Mouse (Mus musculus) thymus, postnatal 25 days (tissue): ENCODE results near the gene Hyou1.
"Not testable (repeated sequence)": the region's sequence is repeated elsewhere in the genome, so short reads cannot be mapped to it uniquely, and the experiment has no call there.

Experiments
- DNase-seq: peaks from one replicate; pipeline ENCODE4 v3.0.0; 2022

Hyou1 gene

DNA sequence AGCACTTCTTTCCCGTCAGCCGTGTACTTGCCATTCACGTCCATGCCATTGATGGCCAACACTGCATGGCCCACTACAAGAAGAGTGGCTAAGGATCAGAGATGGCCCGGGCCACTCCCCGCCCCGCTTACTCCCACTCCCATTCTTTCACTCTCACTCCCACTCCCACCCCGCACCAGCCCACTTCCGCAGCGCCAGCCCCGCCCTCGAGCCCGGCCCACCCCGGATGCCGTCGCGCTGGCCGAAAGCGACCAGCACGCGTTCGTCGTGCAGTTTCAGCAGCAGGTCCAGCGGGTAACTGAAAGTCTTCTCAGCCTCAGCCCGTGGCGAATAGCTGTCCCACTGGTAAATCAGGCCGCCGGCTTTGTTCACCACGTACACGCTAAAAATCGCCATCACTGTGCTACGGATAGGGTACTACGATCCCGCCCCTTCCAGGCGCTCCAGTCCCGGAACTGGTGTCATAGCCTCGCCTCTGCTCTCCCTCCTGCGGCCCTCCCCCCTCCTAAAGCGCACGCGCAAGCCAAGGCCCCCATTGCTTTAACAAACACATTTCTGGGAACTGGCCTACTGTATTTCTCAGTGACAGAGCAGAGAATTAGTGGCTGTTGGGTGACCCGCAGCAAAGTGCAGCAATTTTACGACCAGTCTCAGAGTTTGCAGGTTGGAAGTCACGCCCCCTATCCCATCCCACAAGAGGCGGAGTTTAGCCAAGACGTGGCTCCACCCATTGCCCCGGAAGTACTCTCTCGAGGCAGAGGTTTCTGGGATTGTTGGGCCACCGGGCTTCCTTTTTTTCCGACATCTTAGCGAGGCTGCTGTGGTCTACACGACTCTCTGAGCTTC lies 27.8 kb downstream of the Hyou1 start, which contains the start of the genes Rps25 and Trappc4:
Gene Rps25, plus strand, starts transcription at position 234 of the 846 bp plus-strand sequence.
Gene Trappc4, minus strand, starts transcription at position 695 of the 846 bp plus-strand sequence.
- DNase-seq = peak; percentile 94

DNA sequence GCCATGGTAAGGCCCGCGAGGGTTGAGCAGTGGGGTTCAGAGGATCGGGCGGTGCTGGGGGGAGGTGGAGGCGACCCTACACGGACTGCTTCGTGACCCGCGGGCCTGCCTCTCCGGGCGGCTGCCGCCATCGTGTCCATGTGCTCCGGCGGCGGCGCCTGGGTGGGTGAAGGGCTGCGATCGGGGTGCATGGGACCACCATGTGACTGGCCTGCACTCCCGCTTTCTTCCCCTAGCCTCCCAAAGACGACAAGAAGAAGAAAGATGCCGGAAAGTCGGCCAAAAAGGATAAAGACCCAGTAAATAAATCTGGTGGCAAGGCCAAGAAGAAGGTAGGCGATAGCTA lies 28.4 kb downstream of the Hyou1 start:
- no peak for DNase-seq

DNA sequence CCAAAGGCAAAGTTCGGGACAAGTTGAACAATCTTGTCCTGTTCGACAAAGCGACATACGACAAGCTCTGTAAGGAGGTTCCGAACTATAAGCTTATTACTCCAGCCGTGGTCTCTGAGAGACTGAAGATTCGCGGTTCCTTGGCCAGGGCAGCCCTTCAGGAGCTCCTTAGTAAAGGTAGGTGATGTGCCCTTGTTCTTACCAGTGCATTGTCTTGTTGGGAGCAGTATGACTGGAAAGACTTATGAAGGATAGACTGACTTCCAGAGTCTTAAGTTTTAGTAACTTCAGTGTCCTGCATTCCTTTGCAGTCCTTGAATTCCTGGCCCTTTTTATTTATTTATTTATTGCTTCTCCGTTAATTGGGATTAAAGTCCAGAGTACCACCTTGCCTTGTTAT lies 29.4 kb downstream of the Hyou1 start:
- not testable (repeated sequence) for DNase-seq

DNA sequence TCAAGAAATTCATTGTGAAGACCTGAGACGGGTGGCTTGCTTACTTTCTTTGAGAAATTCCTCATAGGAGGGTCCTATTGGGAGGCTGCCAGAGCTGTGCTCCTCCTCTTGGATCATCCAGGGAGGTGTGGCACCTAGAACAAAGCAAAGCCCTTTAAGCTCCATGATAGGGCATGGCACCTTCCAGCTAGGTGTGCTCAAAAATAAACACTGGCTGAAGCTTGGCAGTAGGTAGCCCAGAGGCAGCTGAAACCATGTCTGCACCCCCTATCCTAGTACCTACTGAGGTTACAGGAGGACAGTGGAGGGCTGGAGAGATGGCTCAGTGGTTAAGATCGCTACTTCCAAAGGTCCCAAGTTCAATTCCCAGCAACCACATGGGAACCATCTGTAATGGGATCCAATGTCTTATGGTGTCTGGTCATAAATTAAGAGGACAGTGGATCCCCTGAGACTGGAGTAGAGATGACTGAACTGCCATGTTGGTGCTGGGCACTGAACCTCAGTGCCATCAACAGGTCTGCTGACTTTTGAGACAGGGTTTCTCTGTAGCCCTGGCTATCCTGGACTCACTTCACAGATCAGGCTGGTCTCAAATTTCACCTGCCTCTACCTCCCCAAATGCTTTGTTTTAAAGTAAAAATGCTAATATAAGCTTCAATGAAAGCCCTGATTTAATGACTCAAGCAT lies 31.5 kb downstream of the Hyou1 start:
- DNase-seq = no peak

DNA sequence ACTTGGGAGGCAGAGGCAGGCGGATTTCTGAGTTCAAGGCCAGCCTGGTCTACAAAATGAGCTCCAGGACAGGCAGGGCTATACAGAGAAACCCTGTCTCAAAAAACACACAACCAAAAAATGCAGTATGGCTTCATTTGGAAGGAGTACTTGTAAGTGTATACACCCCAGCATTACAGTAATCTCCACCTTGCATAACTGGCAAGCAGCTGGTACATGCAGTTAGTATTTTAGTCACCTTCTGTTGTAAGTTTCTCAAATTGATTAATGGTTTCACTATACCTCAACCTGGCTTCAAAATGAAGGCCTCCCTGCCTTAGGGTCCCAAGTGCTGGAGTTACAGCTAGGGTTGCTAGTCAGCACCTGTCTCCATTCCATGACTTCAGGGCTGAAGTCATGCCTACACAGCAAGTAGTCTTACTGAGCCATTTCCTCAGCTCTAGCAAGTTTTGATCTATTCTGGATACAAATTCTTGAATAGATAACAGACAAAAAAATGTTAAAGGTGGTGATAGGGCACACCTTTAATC lies 32.4 kb downstream of the Hyou1 start:
- DNase-seq = no peak

DNA sequence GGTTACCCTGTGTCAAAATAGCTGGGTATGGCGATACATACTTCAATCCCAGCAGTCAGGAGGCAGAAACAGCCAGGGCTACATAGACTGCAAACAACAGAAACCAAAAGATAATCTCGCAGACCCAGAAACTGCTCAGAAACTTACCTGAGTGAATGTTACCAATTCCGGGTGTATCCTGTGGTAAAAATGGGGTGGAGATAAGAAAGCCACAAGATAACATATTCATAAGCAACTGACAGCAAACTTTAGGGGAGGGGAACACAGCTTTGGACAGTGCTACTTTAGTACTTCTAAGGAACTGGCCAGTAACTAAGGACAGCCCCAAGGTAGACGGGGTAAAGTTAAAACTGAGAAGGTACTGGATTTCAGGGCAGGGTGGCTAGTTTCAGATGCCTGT lies 33.0 kb downstream of the Hyou1 start:
- DNase-seq = no peak

DNA sequence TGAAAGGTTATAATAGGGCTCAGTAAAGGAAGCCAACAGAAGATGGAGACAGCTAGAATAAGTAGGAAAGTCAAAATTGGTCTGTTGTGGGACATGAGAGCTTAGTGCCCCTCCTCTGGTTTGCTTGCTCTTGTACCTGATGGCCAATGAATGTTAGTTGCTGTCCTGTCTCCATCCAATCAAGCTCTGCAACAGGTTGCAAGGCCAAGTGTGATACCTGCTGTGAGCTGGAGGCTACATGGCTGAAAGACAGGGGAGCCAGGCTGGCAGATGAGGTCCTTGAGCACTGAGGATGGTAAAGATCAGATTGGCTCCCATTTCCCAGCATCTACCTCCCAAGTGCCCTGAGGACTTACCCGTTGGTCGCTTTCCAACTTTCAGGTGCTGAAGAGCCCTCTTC lies 33.5 kb downstream of the Hyou1 start:
- no peak for DNase-seq

DNA sequence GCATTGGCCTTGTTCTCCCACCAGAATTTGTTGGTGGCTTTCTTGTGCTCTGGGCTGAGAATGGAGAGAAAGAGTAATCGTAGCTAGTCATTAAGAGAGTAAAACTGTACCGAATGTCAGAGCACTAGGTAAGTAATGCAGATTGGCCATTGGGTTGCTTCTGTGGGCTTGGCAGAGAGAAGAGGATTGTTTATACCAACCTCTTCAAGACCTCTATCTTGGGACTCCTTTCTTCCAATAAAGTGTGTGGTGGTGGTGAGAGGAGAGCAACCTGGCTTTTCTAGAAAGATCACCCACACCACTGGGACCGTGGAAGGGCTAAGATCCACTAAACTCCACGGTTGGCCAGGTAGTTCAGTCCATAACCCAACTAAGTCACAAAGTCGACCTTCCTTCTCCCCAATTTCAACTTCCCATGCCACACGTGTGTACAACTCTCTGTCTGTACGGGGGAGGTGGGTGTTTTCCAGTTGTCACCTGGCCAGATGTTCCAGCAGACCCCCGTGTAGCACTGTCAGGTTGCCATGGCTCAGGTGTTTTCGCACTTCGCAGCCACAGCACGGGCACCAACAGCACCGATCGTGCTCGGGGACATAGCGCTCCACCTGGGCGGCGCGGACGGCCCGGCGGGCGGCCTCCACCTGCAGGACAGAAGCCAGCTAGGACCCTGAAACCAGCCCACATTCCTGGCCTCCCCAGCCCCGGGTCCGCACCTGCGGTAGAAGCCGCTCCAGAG lies 38.0 kb downstream of the Hyou1 start:
- no peak for DNase-seq

DNA sequence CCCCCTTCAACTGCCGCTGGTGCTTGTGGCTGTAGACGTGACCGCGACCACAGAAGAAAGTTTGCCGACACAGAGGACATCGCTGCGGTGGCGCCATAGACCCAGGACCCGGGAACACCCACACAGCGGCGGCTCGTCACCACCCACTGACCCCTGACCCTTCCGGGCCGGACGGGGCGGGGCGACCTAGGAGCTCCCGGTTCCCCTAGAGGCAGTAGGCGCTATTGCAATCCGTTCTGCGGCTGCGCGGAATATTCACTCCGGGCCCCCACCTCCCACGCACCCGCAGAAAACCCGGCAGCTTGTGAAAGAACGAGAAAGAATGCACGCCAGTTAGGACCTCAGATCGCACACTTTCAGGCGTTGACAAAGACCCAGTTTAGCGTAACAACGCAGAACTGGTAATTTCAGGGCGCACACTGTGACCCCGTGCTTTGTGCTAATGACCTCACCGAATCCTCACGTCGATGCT lies 38.6 kb downstream of the Hyou1 start:
- DNase-seq = peak; percentile 92

DNA sequence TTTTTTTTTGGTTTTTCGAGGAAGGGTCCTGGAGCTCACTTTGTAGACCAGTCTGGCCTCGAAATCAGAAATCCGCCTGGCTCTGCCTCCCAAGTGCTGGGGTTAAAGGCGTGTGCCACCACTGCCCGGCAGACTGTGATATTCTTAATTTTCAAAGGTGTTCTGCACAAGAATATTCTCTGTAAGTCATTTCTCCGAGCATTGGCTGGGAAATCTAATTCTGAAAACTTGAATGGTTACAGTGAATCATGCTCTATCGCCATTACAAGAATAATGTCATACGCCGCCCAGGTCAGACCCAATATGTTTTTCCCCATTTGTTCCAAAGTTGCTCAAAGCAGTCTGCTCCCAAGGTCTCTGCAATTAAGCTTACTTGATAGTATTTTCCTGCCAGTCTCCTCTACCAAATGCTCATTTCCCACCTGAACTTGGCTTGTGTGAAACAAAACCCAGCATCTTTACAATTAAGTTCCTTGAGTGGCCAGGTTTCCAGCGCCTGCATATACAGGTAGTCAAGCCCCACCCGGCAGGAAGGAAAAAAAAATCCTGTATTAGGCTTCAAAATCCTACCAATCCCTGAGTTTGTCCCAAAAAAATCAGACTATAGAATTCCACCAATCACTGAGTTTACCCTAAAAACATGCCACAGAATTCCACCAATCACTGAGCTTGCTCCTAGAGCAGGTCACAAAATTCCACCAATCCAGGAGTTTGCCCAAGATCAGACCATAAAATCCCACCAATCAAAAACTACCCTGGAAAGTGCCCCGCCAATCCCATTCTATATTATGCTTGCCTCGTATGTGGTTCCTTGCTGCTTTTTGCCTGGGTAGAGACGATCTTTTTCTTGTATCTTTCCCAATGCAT lies 39.5 kb downstream of the Hyou1 start, which contains the start of gene Ccdc84:
Gene Ccdc84, minus strand, starts transcription at position 51 of the 867 bp plus-strand sequence.
- no peak for DNase-seq

DNA sequence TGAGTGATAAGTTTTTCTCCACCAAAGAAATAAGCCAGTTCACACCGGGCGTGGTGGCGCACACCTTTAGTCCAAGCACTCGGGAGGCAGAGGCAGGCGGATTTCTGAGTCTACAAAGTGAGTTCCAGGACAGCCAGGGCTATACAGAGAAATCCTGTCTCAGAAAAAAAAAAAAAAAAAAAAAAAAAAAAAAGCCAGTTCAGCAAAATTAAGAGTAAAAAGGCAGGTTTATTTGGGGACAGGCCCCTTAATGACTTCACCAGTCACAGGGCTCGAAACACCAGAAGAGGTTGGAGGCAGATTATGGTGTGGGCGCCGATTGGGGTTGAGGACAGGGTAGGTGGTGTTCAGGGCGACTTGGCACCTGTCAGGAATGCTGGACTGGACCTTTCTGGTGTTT lies 40.4 kb downstream of the Hyou1 start:
- not testable (repeated sequence) for DNase-seq

DNA sequence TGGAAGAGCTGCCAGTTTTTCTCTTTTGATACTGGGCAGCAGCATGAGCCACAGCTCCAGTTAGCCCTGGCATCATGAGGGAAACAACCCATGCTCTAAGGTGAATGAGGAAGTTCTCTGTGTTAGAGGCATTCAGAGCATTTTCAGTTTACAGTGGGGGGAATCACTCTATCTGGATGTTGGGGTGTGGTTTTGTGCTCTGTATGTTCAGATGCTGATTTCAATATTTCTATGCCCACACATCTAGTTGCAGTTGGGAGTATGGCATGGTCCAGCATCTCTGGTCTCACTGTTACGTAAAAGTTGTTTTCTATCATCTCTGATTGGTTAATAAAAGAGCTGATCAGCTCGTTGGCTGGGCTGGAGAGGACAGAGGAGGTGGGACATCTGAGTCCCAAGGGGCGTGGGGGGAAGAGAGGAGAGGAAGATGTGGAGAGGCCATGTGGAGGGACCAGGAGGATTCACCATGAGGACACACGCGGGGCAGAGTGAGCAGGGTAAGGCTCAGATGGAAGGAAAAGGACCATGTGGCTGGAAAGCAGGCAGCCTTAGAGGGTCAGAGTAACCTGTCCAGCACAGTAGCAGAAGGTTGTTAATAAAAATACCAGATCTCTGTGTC lies 41.1 kb downstream of the Hyou1 start:
- DNase-seq = no peak

DNA sequence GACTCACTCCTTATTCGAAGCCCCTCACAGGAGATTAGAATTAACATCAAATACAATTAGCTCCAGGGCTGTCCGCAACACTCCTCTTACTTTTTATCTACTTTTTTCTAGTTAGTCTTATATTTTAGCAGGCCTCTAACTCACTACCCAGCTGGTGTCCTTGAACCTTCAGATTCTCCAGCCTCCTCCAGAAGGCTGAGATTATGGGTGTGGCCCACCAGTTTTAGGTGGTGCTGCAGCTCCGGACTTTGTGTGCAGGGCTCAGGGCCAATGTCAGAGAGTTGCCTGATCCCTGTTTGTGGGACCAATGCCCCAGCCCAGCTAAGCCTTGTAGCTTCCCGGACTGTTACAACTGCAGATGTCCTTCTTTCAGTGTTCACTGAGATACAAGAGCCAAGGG lies 44.3 kb downstream of the Hyou1 start:
- no peak for DNase-seq

DNA sequence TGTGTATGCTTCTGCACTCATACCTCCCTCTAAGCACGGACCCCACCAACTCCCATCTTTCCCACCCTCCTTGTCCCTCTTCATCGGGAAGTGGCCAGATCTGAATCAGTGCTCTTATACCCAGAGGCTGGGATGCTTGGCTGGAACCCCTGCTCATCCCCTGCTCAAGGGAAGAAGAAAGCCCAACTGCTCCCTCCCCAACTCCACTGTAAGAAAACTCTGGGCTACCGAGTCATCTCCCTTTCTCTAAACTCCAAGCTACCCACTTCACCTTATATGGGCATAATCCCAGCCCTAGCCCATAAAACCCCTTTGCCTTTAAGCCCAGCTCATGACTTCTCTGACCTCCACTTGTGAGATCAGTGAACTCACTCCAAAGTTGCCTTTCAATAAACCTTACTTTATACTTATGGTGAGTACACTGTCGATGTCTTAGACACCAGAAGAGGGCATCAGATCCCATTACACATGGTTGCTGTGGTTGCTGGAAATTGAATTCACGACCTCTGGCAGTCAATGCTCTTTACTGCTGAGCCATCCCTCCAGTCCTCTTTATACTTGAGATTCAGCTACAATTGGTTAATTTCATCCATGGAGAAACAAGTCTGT lies 53.4 kb downstream of the Hyou1 start:
- DNase-seq = no peak

DNA sequence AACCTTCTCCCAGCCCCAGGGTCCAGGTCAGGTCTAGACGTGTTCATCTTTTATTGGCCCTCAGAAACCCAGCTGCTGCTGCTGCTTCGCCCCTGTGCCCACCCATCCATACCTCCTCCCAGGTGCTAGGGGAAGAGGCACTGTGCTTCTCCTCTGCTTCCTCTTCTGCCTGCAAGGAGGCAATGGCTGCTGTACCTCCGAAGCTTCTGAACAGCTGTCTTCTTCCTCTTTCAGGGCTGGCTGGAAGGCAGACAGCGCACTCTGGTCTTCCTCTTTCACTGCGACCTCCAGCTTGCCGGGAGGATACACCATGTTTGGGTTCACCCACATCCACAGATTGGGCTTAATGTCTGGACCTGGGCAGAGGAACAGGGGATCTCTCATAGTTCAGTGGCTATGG lies 56.5 kb downstream of the Hyou1 start:
- DNase-seq = peak; percentile 15

DNA sequence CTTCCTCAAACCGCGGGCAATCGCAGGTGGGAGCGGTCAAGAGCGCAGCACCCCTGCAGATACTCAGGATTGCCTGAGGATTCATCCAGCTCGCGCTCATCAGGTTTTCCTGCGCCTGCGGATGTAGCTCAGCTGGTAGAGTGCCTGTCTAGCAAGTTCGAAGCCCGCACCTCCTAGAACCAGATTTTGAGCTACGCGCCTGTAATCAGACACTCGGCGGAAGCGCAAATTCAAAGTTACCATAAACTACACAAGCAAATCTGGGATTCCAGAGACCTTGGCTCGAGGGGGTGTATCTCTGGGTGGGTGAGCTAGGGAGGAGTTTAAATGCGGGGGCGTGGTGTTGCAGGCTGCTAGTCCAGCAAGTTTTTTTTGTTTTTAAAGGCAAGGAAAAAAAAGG lies 61.7 kb downstream of the Hyou1 start, which contains the start of gene Foxr1:
Gene Foxr1, minus strand, starts transcription at position 176 of the 400 bp plus-strand sequence.
- DNase-seq = no peak
